Mouse (Mus musculus) layer of hippocampus, postnatal 10 days (tissue): ENCODE measurements at regions not wholly inside any gene's neighbourhood (a gene's known extent, or its start where the extent isn't known, plus 50 kb on each side); places are given as distances from the start of the nearest gene placed in this dataset.

Source experiments
- DNase-seq, 2 experiments: peaks; one replicate each; pipeline ENCODE4 v3.0.0; 2021; ENCODE audit warnings: low spot score in 2 of 2

DNA sequence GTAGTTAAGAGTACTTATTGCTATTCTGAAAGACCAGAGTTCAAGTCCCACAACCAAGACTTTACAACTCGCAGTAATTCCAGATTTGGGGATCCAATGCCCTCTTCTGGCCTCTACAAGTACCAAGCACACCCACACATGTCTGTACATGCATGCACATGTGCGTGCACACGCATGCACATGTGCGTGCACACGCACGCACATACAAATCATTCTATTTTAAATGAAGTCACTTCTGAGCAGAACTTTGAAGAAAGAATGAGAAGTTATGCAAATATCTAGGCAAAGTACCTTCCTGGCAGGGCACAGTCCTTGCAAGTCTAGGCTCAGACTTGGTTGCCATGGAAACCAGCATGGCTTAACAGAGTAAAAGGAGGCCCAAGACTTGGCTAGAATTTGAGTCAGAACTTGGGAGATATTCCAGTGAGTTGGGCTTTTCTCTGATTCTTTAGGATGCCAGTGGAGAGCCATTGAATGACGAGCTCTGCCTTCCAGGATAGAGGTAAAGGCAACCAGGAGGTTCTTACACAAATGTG is 265.4 kb upstream of the Atp2b1 start:
- DNase-seq: no peak

DNA sequence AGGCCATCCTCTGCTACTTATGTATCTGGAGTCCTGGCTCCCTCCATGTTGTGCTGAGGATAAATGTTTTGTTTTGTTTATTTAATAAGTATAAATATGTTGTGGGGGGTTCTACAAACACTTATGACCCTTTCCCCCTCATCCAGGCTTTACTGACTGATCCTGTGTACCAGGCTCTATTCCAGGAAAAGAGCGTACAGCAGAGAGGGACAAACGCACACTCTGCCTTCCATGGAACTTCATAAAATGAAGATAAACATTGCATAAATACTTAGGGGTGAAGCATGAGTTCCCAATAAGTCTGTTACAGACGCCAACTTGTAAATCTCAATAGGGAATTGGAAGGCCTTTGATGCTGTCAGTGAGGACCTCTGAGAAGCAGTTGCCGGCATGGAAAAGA is 263.7 kb upstream of the Atp2b1 start:
- no peak for DNase-seq

DNA sequence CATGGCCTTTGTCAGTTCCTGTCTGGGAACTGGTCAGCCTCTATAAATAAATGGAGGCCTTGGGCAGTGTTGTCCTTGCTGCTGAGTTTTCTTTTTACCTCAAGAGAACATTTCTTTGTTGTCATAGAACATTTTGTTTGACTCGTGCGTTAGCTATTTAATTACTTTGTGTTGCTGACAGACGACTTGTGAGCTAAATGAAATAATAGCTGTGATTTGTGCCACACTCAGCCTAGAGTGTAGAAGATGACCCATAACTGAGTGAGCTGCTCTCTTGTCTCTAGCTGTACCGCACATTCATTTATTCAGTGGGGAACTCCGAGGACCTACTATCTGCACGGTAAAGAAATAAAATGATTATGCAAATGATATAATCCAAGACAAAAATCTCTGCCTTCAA is 263.1 kb upstream of the Atp2b1 start:
- no peak for DNase-seq

DNA sequence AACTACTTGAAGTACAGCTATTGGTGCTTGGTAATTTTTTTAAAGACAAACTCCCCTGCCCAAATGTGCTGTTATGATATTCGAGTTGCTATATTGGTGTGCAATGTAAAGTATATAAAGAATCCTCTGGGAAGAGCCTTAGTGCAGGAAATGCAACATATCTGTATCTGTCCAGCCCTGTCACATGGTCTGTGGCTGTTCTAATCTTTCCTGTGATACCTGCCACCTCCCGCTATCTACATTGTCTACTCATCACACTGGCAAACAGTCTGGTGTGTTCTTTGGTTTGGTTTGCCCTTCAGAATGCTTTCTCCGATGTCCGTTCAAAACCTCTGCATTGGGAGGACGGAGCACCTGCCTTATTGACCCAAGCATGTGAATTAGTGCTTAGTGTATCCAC is 262.6 kb upstream of the Atp2b1 start:
- DNase-seq: no peak

DNA sequence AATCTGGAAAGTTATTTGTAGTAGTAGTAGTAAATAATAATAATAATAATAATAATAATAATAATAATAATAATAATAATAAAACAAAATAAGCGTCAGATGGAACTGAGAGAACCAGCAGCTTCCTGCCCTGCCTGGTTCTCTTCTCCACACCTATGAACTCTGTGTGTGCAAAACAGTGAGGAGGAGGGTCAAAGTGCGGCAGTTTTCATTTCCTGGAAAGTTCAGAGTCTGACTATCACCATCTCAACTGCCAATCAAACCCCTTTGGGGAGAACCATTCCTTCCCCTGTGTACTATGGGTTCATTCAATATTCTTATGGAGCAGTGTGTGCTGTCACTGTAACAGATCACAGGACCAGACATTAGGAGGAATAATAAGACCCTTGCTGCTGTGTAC is 262.1 kb upstream of the Atp2b1 start:
- no peak for DNase-seq

DNA sequence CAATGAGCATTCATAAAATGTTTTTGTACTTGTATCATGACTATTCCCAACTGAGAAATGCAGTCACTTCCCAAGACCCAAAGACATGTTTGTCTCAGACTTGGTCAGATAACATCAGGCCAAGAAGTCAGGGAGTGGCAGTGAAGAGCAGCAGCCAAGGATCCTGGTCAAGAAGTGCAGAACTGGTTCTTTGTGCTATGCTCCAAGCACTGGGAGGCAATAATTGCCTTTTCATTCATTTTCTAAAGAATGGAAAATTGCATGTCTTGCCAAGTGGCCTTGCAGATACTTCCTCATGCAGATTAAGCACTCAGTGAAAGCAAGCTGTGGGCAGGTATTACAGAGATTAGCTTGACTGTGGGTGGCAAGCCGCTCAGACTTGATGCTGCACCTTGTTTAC is 253.5 kb upstream of the Atp2b1 start:
- no peak for DNase-seq

DNA sequence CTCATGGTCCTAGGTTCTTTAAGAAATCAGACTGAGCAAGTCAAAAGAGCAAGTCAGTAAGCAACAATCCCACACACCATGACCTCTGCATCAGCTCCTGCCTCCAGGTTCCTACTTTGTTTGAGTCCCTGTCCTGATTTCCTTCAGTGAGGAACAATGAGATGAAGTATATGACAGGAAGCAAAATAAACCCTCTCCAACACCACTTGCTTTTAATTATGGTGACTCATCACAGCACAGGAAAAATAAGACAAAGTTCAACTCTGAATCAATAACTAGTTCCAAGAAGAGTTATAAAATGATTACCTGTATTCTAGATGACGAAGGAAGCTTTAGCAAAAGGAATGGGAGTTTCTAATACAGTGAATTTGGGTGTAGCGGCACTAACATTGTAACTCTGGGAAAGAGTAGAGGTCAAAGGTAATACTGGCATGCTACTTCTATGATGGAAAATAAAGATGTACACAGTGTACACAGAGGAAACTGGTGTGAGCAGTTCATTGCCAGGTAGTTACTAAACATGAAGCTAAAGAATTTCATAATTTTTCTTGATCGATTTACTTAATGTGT is 248.2 kb upstream of the Atp2b1 start:
- DNase-seq: no peak

DNA sequence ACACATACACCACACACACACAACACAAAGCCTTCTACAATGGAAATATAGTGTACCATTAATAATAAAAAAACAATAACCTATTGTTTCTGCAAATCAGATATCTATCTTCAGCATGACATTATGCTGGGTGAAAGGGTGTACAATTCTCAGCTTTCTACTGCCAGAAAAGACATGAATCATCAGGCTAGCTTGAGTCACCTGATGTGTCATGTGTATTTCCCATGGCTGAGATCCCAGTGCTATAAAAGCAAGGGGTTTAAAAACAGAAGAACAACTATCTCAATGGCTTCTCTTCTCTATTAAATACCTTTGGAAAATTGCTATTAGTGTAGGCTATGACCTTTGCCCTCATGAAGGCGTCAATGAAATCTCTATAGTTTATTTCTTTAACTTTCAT is 246.5 kb upstream of the Atp2b1 start:
- no peak for DNase-seq

DNA sequence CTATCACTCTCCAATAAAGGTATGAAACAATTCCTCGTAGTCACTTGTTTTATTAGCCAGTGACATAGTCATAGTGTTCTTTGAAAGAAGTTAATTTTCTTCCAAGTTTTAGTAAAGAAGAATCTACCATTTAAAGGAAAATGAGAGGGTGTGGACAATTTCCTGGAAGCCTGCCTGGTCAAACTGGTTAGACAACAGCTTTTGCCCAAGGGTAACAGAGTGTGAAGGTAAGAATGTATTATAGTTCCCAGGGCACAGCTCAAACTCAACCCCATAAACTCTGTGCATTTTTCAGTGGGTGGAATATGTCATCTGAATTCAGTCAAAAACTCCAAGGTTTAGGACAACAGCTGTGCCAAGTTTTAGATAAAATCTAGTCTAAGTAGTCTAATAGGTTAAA is 240.1 kb upstream of the Atp2b1 start:
- no peak for DNase-seq

DNA sequence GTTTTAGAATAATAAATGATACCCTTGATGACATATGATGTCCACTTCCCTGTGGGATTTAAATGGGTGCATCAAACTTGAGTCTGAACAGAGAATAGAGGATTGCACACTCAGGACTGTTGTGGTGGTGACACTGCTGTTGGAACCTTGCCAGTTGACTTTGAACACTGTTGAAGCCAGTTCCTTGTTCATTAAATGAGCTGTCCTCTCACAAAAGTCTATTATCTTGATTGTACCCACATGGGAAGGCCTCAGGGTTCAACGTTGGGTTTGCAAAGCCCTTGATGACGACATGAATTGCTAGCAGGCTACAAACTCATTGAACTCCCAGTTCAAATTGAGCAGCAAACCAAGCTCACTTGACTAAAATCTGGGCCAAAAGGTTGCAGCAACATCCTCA is 237.3 kb upstream of the Atp2b1 start:
- no peak for DNase-seq

DNA sequence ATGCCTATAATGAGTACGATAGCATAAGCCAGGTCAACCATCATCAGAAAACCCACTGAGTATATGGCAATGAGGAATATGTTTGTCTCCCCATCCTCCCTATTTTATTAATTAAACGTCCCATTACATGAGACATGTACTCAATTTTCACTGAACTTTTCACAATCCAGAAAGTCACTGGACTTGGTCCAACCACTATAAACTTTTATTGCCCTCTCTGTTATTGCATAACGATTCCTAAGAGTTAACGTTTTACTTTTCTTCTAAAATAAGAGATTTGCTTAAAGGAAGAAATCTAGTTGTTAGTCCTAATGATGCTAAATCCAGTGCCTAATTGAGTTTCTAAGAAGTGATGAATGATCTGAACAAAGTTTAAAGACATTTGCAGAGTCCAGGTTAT is 236.0 kb upstream of the Atp2b1 start:
- no peak for DNase-seq

DNA sequence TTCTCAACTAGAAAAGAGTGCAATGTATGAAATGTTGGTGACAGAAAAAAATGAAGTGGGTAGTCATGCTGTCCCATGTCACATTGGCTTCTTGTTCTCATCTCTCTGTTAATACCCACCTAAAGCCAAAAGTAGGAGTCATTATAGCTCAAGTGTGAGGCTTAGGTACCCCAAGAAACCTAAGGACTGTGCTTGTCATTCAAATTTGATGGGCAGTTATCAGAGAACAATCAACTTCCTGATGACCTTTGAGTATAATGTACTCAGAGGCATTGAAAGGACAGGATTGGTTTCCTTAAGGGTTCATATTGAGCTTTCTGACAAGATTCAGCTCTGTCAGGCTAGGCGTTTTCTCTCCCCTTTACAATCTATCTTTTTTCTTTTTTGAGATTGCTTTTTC is 231.8 kb upstream of the Atp2b1 start:
- no peak for DNase-seq

DNA sequence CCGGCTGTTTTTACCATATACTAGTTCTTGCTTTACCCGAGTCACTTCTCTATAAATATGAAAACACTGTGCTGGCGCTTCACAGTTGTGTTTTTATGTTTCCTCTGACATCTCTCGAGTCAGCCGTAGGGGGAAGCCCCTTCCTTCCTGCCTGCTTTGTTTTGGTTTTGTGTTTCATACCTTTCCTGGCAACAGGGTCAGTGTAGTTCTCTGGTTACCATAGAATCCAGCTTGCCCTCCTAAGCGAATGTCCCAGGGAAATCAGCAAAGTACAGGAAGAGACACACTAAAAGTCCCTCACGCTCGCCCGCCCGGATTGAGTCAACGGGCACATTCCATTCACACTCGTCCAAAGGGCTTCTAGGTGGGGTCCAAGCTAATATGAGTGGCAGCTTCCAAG is 230.0 kb upstream of the Atp2b1 start:
- no peak for DNase-seq

DNA sequence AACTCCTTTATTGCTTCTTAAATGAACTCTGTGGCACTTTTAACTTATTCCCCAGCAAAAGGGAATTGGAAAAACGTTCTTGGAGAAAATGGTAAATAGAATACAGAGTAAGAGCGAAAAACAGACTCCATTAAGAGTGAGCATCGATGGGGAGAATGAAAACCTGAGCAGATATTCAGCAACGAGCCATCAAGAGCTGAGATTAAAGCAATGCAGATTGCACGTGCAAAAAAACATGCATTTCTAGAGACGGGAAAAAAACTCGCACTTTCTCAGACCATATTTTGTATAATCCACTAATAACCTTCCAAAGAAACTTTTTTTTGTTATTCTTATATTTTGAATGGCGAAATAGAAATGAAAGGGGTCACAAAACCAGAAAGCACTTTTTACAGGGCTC is 229.5 kb upstream of the Atp2b1 start:
- DNase-seq: no peak

DNA sequence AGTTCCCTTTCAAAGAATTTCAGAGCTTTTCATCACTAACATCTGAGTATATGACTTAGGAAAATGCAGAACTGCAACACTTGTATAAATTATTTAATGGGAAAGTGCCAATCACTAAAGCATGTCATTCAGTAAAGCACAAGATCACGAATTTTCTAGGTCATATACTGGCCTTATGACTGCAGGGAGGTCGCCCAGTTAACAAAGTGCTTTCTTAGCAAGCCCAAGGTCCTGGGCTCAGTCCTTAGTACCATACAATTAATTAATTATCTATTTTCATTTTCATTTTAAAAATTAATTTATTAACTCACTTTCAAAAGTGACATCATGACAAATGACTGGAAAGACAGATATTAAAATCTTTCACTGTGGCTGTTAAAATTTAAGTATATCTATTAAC is 228.5 kb upstream of the Atp2b1 start:
- DNase-seq: no peak

DNA sequence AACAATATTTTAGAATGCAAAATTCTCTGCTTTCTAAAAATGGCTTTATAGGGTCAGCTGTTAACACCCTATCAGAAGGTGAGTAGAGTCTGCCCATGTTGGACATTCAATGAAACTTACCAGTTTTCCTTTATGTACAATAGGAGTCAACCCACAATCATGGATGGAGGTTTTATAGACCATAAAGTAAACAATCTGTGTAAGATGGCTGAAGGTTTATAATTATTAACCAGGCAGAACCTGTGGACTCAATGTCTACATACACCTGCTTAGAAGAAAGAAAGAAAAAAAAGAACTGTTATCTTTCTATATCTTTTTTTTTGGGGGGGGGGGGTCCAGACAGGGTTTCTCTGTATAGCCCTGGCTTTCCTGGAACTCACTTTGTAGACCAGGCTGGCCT is 227.8 kb upstream of the Atp2b1 start:
- no peak for DNase-seq

DNA sequence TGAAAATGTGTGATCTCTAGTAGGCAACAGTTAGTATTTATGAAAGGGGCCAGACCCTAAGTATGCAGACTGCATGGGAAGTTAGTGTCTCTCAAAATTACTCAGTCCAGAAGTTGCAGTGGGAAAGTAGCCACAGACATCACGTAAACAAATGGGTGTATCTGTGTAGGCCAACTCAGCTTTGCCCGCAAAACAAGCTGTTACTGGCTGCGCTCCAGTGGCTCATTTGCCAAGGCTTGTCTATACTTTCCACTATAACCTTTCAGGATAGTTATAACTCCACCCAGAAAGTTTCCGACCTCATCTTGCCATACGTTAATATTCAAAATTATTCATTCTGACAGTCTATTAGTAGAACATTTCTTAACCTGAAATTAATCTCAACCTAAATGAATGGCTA is 222.4 kb upstream of the Atp2b1 start:
- no peak for DNase-seq

DNA sequence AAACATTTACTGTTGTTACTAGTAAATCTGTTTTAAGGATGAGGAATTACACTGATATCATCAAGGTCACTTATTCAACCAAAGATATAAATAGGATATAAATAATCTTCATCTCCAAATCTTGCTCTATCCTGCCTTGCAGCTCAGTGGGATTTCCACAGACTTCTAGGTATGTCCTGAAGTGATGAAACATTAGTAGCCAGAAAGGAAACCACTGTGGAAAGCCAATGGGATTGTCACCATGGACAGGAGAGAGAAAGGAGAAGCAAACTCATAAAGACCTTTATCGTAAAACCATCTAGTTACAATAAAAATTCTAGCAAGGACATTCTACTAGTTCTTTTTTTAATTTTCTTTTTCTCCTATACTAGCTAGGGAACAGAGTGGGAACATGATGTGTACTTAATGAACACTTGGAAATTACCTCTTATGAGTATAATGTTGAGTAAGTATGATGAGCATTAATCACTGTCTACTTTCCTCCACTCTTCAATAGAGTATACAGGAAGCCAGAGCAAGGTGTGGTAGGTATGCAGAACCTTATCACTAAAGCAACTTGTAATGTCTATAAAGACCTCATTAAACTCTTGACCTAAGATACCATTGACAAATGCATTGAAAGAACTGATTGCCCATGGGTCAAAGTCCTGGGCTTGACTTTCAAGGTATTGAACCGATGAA is 219.4 kb upstream of the Atp2b1 start:
- no peak for DNase-seq

DNA sequence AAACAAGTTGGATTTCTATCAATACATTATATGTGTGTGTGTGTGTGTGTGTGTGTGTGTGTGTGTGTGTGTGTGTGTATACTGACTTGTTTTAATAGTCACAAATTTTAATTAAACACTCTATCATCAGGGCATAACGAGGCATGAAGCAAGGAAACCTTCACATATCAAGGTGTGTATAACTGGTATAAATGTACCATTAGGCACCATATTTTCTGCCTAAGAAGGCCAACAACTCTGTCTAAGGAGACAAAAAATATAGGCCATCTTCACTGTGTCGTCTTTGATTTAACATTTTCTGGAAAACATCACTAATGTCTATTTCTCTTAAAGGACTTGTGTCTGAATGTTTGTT is 218.9 kb upstream of the Atp2b1 start:
- DNase-seq: no peak

DNA sequence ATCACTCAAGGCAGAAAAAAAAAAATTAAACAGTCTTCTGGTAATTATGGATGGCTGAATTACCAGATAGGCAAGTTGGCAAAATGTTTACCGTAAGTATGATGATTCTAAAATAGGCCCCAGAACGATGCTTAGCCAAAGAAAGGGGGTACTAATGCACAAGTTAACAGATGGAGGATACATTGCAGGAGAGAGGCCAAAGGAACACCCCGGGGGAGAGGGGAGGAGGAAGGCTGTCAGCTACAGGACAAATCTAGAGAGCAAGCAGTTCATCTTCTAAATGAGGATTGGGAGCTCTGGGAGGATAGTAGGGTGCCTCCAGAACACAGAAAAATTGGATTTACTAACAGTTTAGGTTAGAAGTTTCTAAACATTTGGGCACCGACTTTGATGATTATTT is 216.3 kb upstream of the Atp2b1 start:
- no peak for DNase-seq

DNA sequence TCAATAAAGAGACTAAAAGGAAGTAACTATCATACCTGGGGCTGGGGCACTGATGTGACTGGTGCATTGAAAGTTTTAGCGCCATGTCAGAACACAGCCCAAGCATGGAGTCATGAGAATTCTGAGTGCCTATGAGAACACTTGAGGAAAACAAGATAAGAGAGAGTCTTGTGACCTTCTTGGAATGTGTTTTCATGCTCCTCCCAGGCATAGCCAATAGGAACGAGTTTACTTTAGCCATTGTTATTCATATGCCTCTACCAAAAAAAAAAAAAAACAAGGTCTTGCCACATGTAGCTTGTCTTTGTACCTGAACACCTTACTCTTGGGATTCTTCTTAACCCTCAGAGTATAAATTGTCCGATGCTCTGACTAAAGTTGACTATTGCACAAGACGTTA is 214.6 kb upstream of the Atp2b1 start:
- DNase-seq: no peak

DNA sequence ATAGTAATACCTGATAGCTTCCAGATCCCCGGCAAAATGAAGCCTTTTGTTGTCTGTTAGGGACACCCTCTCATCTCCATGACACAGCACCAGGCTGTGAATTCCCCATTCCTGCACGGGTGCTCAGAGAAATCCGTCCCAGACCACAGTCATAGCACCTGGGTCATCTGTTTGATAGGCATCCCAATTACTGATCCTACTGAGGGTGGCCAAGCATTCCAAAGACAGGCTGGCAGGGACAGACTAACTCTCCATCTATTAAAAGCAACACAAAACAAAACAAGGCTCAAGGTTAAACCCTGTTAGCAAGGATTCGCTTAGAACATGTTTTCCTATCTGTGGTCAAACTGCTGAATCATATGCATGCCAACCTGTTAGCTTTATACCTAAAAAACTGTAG is 213.8 kb upstream of the Atp2b1 start:
- no peak for DNase-seq

DNA sequence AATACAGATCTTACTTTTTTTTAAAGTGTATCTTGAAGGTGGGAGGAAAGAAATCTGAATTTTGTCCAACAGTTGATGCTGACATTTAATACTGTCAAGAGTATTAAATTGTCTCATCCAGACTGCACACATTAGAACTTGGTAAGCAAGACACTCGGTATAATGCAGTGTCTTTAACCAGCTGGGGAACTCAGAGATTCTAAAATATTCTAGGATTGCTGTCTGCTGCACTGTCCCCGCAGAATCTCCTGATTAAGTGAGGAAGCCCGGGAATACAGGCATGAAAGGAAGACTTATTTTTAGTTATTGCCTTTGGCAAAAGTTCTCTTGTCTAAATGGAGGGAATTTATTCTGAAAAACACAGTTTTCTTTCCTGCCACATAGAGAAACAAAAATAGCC is 212.9 kb upstream of the Atp2b1 start:
- no peak for DNase-seq
